ENCODE assay signal across 12 mouse cellular contexts in genomic region chr10:22036256-22036655, GRCm38 (mm10). TPM values are rescaled to one million over a fixed set of nuclear protein-coding genes. Genes with fewer than 3 reads are reported as not detected.
DNase-seq lines count a peak whose midpoint lies in the region; ATAC-seq and TF ChIP-seq lines count a peak whose summit lies in the region.
"Not testable (repeated sequence)": the region's sequence is repeated elsewhere in the genome, so short reads cannot be mapped to it uniquely, and the experiment has no call there.
"Had no signal": no experiment of that assay in that cellular context is flagged by ENCODE, and none has a peak within 500 bp of the region (broad histone marks: within the 10 kb centered on the region; RNA-seq: fewer than 3 reads in every experiment).

No protein-coding gene starts in this region.

- DNase-seq in CD4-positive, CD25-positive, alpha-beta regulatory T cell, adult 2 months (ENCODE audit: low read depth, low spot score): peak; percentile 55
- peak; percentile 21 for DNase-seq in cerebellum, adult 11-12 months
- DNase-seq in forebrain, embryonic 10.5 days (ENCODE audit: extremely low spot score, low spot score): peak; percentile 49
- peak; percentile 40 to 65 for DNase-seq in heart, postnatal 36 days
- peak; percentile 60 for DNase-seq in layer of hippocampus, adult 11-12 months (ENCODE audit: low spot score)
- not testable (repeated sequence) for DNase-seq in liver, embryonic 14.5 days (ENCODE audit: low read depth in 3 of 3, low spot score in 3 of 3)
- peak; percentile 53 for DNase-seq in neural tube, embryonic 11.5 days (ENCODE audit: low spot score)
- peak; percentile 63 for DNase-seq in thymus, postnatal 14 days

- not testable (repeated sequence) for H3K36me3 ChIP-seq in forebrain, embryonic 10.5 days (replicated peaks); liver, embryonic 14.5 days (replicated peaks; ENCODE audit: control insufficient read depth, insufficient read depth, low read depth); neural tube, embryonic 11.5 days (ENCODE audit: control insufficient read depth, insufficient read depth, low read length)

- ATAC-seq in liver, embryonic 14.5 days (ENCODE audit: insufficient read depth); neural tube, embryonic 11.5 days (ENCODE audit: insufficient read depth, low FRiP score, low TSS enrichment): not testable (repeated sequence)

- H3K4me2 ChIP-seq in liver, embryonic 14.5 days (ENCODE audit: low read depth); neural tube, embryonic 11.5 days (ENCODE audit: low read depth): not testable (repeated sequence)

- not testable (repeated sequence) for H3K9me3 ChIP-seq in forebrain, embryonic 10.5 days; liver, embryonic 14.5 days (ENCODE audit: control insufficient read depth, low read length); neural tube, embryonic 11.5 days (ENCODE audit: control insufficient read depth, low read length)

- WGBS in forebrain, embryonic 10.5 days: 13% methylated on average over 3 of the region's 3 CpGs
- WGBS in liver, embryonic 14.5 days (ENCODE audit: insufficient replicate concordance): 3% methylated on average over 3 of the region's 3 CpGs
- 15% methylated on average over 3 of the region's 3 CpGs for WGBS in neural tube, embryonic 11.5 days

- H3K4me3 ChIP-seq in forebrain, embryonic 10.5 days; liver, embryonic 14.5 days (ENCODE audit: insufficient read depth in 1 of 2, low read depth in 2 of 2, low read length in 2 of 2); neural tube, embryonic 11.5 days (ENCODE audit: low read depth, low read length): not testable (repeated sequence)

- intact Hi-C loops in heart, postnatal 36 days (cut with DNase I): loop anchor here (2.0 kb wide), 1 partner anchor 445 kb away; no protein-coding TSS in a partner anchor

- H3K27ac ChIP-seq in forebrain, embryonic 10.5 days; liver, embryonic 14.5 days; neural tube, embryonic 11.5 days (ENCODE audit: low read depth, low read length): not testable (repeated sequence)

- not testable (repeated sequence) for H3K9ac ChIP-seq in liver, embryonic 14.5 days (replicated peaks); neural tube, embryonic 11.5 days (ENCODE audit: low read length)

- H3K27me3 ChIP-seq in forebrain, embryonic 10.5 days (ENCODE audit: poor library complexity, severe bottlenecking); liver, embryonic 14.5 days (ENCODE audit: control insufficient read depth, insufficient read depth, low read length); neural tube, embryonic 11.5 days (ENCODE audit: control insufficient read depth, insufficient read depth, low read length): not testable (repeated sequence)

- not testable (repeated sequence) for H3K4me1 ChIP-seq in forebrain, embryonic 10.5 days; liver, embryonic 14.5 days (replicated peaks; ENCODE audit: control insufficient read depth in 2 of 2, insufficient read depth in 2 of 2, low read length in 1 of 2); neural tube, embryonic 11.5 days (ENCODE audit: control insufficient read depth, insufficient read depth, low read length)

- TF ChIP-seq EP300 in liver, embryonic 14.5 days (IDR thresholded peaks at IDR 0.05; ENCODE audit: low read depth): not testable (repeated sequence)

- peak; percentile 60 for TF ChIP-seq CTCF in liver, embryonic 14.5 days (IDR thresholded peaks at IDR 0.05; ENCODE audit: low read depth)

RNA-seq across cellular contexts. Expression of gene 4930444G20Rik, which starts 31.6 kb away (rescaled TPM):
- polyA plus RNA-seq in forebrain, embryonic 10.5 days (2016; fragmentation: Nextera tagmentation; extraction: Ambion mirVana): not detected in 2 replicates
- not detected for total RNA-seq in heart, postnatal 36 days (2021)
- polyA plus RNA-seq in liver, embryonic 14.5 days (2012; rRNA removed): not detected in 2 replicates
- polyA plus RNA-seq in liver, embryonic 14.5 days (2014; fragmentation: Nextera tagmentation; extraction: Ambion mirVana): not detected in 2 replicates
- polyA plus RNA-seq in neural tube, embryonic 11.5 days (2014; fragmentation: Nextera tagmentation; extraction: Ambion mirVana): not detected in 2 replicates
- polyA plus RNA-seq: frontal cortex, adult 2 months; hindbrain, embryonic 16.5 days; liver, embryonic 15.5 days; neural tube, embryonic 14.5 days had no signal
